Mouse (Mus musculus): ENCODE results near the gene Ikbke.

DNA sequence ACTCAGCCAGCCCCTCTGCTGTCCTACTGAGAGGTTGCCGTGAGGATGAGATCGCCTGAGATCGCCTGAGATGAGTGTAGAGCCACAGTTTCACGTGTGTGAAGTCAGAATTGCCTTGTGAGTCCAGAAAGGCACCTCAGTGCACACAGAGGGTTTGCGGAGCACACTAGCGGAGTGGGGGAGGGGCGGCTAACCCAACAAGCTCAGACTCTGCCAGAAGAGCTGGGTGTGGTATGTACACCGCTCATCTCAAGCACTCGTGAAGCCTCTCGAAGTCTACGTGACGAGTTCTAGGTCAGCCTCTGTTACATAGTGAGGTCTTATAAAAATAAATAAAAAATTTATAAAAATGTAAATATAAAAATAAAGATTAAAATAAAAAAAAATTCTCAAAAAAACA is 15.5 kb downstream of the Ikbke start:
- TF ChIP-seq CTCF (IDR thresholded peaks at IDR 0.05; ENCODE audit: borderline replicate concordance, insufficient read depth, low read depth, low read length): no peak
- TF ChIP-seq POLR2A (IDR thresholded peaks at IDR 0.05; ENCODE audit: borderline replicate concordance, insufficient read depth, low read length): no peak
